Mouse (Mus musculus) hindbrain, embryonic 14.5 days (tissue): ENCODE data around the gene Cwc22. TPM values are rescaled to one million over a fixed set of nuclear protein-coding genes. Genes with fewer than 3 reads are reported as not detected.

ENCODE experiments used
- ATAC-seq: fragments of 200-750 bp; cut with Nextera tagmentation; 2 replicates; pipeline ENCODE4 v1.8.0; 2017; ENCODE audit warnings: moderate number of reproducible peaks, mild to moderate bottlenecking, moderate TSS enrichment, moderate library complexity; ENCODE audit not compliant: low FRiP score
- DNase-seq: peaks from one replicate; pipeline ENCODE4 v3.0.0-alpha.2; 2015; ENCODE audit warnings: low spot score
- H3K27ac ChIP-seq: fragments of 300-500 bp; sonication (generic); 2 replicates; pipeline ENCODE4 v1.5.1; 2014; ENCODE audit warnings: mild to moderate bottlenecking, moderate library complexity
- H3K27me3 ChIP-seq: fragments of 300-500 bp; sonication (generic); 2 replicates; pipeline ENCODE4 v1.6.1; 2014; ENCODE audit warnings: mild to moderate bottlenecking, low read length, mixed read lengths; ENCODE audit not compliant: control insufficient read depth, insufficient read depth
- H3K36me3 ChIP-seq: fragments of 300-500 bp; sonication (generic); replicated peaks from 2 replicates; pipeline ENCODE4 v1.6.1; 2014; ENCODE audit not compliant: control insufficient read depth, insufficient read depth
- H3K4me1 ChIP-seq: fragments of 300-500 bp; sonication (generic); replicated peaks from 2 replicates; pipeline ENCODE4 v1.6.1; 2014; ENCODE audit warnings: antibody characterized with exemption, low read length, mixed read lengths; ENCODE audit not compliant: control insufficient read depth, insufficient read depth
- H3K4me2 ChIP-seq: fragments of 300-500 bp; sonication (generic); replicated peaks from 2 replicates; pipeline ENCODE4 v1.6.1; 2014; ENCODE audit warnings: mild to moderate bottlenecking, moderate library complexity
- H3K4me3 ChIP-seq: fragments of 300-500 bp; sonication (generic); replicated peaks from 2 replicates; pipeline ENCODE4 v1.5.1; 2014; ENCODE audit warnings: mild to moderate bottlenecking, low read length
- H3K9ac ChIP-seq: fragments of 300-500 bp; sonication (generic); 2 replicates; pipeline ENCODE4 v1.6.1; 2014
- H3K9me3 ChIP-seq: fragments of 300-500 bp; sonication (generic); 2 replicates; pipeline ENCODE4 v1.6.1; 2016; ENCODE audit warnings: low read length; ENCODE audit not compliant: control insufficient read depth
- WGBS: fragments of 180-500 bp; shearing (Covaris S2); extraction: QIAGEN DNeasy Blood & Tissue Kit; methylation state at CpG from one replicate; pipeline ENCODE4 v1.1.7; 2014; 5-methylcytosine and 5-hydroxymethylcytosine counted together
- polyA plus RNA-seq: library from polyadenylated mRNA; unstranded; fragments of >200 nt; fragmentation: Nextera tagmentation; extraction: Ambion mirVana; gene quantifications from 2 replicates; pipeline ENCODE4 v1.2.1, GENCODE M21; 2014

Gene Cwc22
- polyA plus RNA-seq, 1 experiment from 2014 or later = 19.8 TPM

DNA sequence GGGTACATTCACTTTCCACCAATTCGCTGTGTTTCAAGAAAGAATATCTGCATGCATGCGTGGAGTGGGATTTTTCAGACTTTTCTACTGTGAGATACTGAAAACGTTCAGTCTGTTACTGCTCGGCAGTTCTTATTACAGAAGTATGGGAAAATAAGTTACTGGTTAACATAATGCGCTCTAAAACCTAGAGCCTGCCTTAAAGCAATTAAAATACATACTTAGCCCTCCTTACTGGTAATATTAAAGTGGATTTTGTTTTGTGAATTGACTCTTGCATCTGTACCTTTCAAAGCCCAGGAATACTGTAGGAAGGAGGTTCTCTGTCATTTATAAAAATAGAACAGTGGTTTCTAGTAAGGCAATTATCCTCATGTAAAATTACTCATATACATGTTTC, 56.8 kb downstream of the Cwc22 start:
- ATAC-seq (no peak), DNase-seq (no peak)
- WGBS = 94% methylated on average over 5 of the region's 5 CpGs

DNA sequence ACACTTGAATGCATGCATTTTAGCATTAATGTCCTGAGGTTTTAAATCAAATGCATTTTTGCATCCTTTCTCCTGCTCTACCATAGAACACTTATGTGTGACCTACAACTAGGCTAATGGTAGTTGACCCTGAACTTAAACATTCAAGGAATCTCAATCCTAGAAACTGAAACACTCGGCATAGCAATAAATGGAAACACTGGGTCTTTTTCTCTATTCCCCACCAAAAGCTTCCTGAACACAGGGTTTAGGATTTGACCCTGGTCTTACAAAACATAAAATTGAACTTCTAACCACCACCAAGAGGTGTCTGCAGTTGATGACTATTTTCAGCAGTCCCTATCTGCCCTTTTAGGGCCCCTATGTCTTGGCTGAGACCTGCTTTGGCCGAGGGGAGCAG, 57.3 kb downstream of the Cwc22 start:
- Histone ChIP-seq H3K9me3 (no peaks in the 10 kb centered on the region), H3K4me2 (no peak overlapping the region), H3K9ac (no peak overlapping the region), H3K36me3 (peaks cover 15% of the 10 kb centered on the region), H3K4me1 (no peaks in the 10 kb centered on the region), H3K27ac (no peak overlapping the region), H3K27me3 (no peaks in the 10 kb centered on the region), H3K4me3 (no peak overlapping the region)
- ATAC-seq (no peak), DNase-seq (no peak)
- 92% methylated on average over 2 of the region's 2 CpGs for WGBS

More for the DNA sequence above, 56.8 kb downstream of the Cwc22 start:
- H3K9ac ChIP-seq = no peak overlapping the region
- H3K4me3 ChIP-seq = no peak overlapping the region
- no peaks in the 10 kb centered on the region for H3K27me3 ChIP-seq
- H3K4me1 ChIP-seq = no peaks in the 10 kb centered on the region
- no peak overlapping the region for H3K4me2 ChIP-seq
- peaks cover 19% of the 10 kb centered on the region for H3K36me3 ChIP-seq
- H3K27ac ChIP-seq = no peak overlapping the region
- H3K9me3 ChIP-seq = no peaks in the 10 kb centered on the region

DNA sequence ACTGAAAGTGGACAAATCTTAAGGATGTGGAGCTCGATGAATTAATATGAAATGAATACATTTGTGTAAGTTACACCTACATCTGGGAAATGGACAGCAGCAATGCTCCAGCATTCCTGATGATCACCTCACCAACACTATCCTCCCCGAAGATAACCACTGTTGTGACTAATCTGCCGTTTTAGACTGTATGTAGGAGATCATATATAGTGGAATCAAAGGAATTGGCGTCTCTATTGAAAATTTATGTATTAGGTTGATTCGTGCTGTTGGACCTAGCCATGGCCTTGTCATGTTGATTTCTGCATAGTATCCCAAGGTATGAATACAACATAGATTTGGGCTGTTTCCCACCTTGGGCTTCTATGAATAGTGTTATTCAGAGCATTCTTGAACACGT, 58.1 kb downstream of the Cwc22 start:
- no peaks in the 10 kb centered on the region for H3K9me3 ChIP-seq
- DNase-seq (no peak), ATAC-seq (no peak)
- no peak overlapping the region for H3K27ac ChIP-seq
- H3K9ac ChIP-seq = no peak overlapping the region
- no peak overlapping the region for H3K4me2 ChIP-seq
- H3K4me3 ChIP-seq = no peak overlapping the region
- WGBS = 94% methylated on average over 6 of the region's 6 CpGs
- no peaks in the 10 kb centered on the region for H3K27me3 ChIP-seq
- no peaks in the 10 kb centered on the region for H3K4me1 ChIP-seq
- peaks cover 7% of the 10 kb centered on the region for H3K36me3 ChIP-seq

DNA sequence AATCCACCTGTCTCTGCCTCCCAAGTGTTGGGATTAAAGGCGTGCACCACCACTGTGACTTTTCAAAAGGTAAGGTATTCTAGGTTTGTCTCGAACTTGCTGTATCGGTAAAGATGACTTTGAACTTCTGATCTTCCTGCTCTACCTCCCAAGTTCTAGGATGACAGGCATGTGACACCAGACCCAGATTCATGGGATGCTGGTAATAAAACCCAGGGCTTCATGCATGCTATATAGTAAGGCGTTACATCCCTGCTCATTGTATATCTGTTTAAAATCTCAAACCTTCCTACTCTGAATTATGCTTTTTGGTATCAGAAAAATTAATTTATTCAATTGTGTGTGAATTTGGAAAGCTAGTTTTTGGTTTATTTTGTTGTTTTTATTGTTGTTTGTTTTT, 59.0 kb downstream of the Cwc22 start:
- H3K27ac ChIP-seq = no peak overlapping the region

DNA sequence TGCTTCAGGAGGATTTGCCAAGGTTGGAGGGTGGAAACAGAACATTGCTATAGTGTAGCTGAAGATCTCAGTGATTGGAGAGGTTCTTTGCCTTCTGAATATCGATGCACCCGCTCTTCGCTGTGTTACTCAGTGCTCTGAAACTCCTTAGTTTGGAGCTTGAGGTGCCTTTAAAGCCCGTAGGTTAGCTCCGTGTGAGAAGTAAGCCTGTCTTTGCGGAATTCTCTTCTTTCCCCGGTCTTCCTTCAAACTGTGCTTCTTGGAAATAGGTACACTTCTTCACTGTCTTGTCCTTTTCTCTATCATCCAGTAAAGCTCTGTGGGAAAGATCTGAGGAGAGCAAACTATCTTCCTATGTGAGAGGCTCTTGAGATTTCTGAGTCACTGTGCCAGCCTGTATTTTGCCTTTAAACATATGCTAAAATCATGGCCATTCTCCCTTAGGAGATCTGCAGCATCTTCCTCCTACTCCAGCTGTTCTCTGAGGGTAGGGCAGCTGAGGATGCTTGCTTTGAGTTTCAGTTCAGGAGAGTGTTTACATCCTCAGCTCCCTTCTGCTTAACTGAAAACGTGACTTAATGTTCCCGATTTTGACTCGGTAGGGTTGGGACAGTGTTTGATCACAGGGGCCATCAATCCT, 60.6 kb downstream of the Cwc22 start:
- H3K9ac ChIP-seq = no peak overlapping the region
- 93% methylated on average over 10 of the region's 10 CpGs for WGBS
- no peak overlapping the region for H3K4me3 ChIP-seq
- H3K4me2 ChIP-seq = no peak overlapping the region
- H3K27ac ChIP-seq = no peak overlapping the region
- H3K9me3 ChIP-seq = no peaks in the 10 kb centered on the region
- H3K36me3 ChIP-seq = no peaks in the 10 kb centered on the region
- no peaks in the 10 kb centered on the region for H3K27me3 ChIP-seq
- ATAC-seq (no peak), DNase-seq (no peak)
- no peaks in the 10 kb centered on the region for H3K4me1 ChIP-seq

More for the DNA sequence above, 59.0 kb downstream of the Cwc22 start:
- Histone ChIP-seq H3K4me2 (no peak overlapping the region), H3K4me3 (no peak overlapping the region), H3K9ac (no peak overlapping the region), H3K36me3 (0 out of 2 replicates have a peak, but pooled peaks cover under 1% of the 10 kb centered on the region), H3K27me3 (no peaks in the 10 kb centered on the region), H3K4me1 (no peaks in the 10 kb centered on the region), H3K9me3 (no peaks in the 10 kb centered on the region)
- 94% methylated on average over 4 of the region's 4 CpGs for WGBS
- ATAC-seq = no peak
- no peak for DNase-seq

DNA sequence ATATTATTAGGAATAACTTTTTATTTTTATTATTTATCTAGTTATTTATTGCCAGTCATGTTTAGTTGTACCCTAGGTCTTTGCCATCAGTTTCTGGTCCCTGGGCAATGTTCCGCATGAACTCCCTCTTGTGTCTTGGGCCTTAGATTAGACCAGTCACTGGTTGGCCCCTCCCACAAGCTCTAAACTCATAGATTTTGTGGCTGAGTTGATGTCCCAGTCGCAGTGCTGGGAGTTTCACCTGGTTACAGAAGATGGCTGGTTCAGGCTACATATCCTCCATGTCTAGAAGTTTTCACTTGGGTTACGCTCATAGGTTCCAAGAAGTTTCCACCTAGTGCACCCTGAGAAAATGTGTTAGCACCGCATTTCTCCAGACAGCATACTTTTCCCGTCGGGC, 61.1 kb downstream of the Cwc22 start:
- Histone ChIP-seq H3K9ac (no peak overlapping the region), H3K4me1 (no peaks in the 10 kb centered on the region), H3K4me3 (no peak overlapping the region), H3K27ac (no peak overlapping the region), H3K36me3 (no peaks in the 10 kb centered on the region), H3K4me2 (no peak overlapping the region), H3K9me3 (no peaks in the 10 kb centered on the region), H3K27me3 (no peaks in the 10 kb centered on the region)
- no peak for DNase-seq
- no peak for ATAC-seq
- WGBS = 93% methylated on average over 6 of the region's 6 CpGs

DNA sequence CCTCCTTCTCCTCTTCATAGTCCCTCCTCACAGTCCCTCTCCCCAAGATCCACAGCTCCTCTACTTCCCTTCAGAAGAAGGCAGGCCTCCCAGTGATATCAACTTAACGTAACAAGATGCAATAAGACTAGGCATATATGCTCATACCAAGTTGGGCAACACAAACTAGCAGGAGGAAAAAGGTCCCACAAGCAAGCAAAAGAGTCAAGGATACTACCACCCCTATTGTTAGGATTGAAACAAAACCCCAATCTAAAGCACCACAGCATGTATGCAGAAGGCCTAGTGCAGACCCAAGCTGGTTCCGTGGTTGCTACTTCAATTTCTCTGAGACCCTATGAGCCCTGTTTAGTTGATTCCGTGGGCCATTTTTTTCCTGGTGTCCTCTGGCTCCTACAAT, 61.7 kb downstream of the Cwc22 start:
- no peak overlapping the region for H3K4me2 ChIP-seq
- H3K4me3 ChIP-seq = no peak overlapping the region
- H3K4me1 ChIP-seq = no peaks in the 10 kb centered on the region
- WGBS = 97% methylated on average over 3 of the region's 3 CpGs
- no peak overlapping the region for H3K9ac ChIP-seq
- no peaks in the 10 kb centered on the region for H3K27me3 ChIP-seq
- DNase-seq = no peak
- no peaks in the 10 kb centered on the region for H3K36me3 ChIP-seq
- ATAC-seq = no peak
- no peaks in the 10 kb centered on the region for H3K9me3 ChIP-seq
- H3K27ac ChIP-seq = no peak overlapping the region

DNA sequence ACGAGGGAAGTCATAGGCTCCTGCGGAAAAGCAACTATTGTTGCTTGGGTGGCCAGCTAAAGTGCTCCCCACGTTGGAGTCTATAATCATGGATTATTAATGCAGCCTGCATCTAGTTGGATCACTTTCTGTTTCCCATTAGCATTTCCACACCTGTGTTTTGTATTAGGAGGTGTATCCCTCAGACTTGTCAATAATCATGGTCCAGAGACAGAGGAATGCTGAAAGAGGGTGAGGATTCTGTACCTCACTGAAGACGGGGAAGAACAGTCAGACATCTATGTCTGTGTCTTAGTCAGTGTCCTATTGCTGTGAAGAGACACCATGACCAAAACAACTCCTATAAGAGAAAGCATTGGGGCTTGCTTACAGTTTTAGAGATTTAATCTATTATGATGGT, 63.2 kb downstream of the Cwc22 start:
- 89% methylated on average over 4 of the region's 4 CpGs for WGBS
- no peak overlapping the region for H3K4me3 ChIP-seq
- H3K4me2 ChIP-seq = no peak overlapping the region
- H3K36me3 ChIP-seq = no peaks in the 10 kb centered on the region
- H3K27ac ChIP-seq = no peak overlapping the region
- H3K27me3 ChIP-seq = no peaks in the 10 kb centered on the region
- no peak overlapping the region for H3K9ac ChIP-seq
- no peaks in the 10 kb centered on the region for H3K4me1 ChIP-seq
- DNase-seq = no peak
- no peaks in the 10 kb centered on the region for H3K9me3 ChIP-seq
- ATAC-seq = no peak

DNA sequence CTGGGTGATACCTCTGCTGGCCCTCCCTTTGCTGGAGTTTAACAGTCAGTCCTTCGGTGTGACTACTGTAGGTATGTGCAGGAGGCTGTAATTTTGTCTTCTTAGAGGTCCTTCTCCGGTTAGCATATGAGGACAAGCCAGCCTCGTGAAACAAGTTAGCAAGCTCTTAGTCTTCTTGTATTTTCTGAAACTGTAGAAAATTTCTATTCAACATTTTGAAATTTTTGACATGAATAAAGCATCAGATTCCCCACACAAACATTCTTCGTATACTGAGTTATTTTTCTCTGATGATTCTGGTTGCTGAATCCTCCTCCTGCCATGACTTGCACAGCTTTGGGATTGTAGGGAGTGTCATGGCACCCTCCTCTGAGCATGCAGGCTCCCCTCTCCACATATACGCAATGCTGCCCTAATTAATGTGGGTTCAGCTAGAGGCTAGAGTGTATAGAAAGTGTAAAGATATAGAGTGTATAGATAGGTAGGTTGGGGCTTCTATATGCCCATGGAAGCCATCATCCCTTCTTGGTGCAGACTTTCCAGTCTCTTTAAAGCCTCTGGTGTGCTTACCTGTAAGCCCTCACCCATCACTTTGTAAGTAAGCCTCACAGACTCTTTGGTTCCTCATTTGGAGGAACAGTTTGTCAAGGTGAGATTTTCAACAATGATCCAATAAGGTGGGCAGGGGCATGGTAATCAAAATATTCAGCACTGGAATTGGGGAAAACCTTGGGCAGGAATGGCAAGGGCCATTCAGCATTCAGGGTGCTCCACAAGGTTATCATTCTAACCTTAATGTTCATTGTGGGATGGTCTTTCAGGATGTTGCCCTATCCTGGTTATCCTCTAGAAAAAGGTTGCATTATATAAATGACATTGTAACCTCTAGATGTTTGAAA, 64.6 kb downstream of the Cwc22 start:
- 90% methylated on average over 5 of the region's 5 CpGs for WGBS
- no peaks in the 10 kb centered on the region for H3K27me3 ChIP-seq
- no peak overlapping the region for H3K4me3 ChIP-seq
- ATAC-seq (no peak), DNase-seq (no peak)
- no peaks in the 10 kb centered on the region for H3K4me1 ChIP-seq
- H3K36me3 ChIP-seq = no peaks in the 10 kb centered on the region
- no peak overlapping the region for H3K4me2 ChIP-seq
- no peak overlapping the region for H3K9ac ChIP-seq
- no peaks in the 10 kb centered on the region for H3K9me3 ChIP-seq
- no peak overlapping the region for H3K27ac ChIP-seq
